Mouse (Mus musculus) limb, embryonic 14.5 days (tissue): ENCODE measurements around the gene Mfsd10. TPM values are rescaled to one million over a fixed set of nuclear protein-coding genes. Genes with fewer than 3 reads are reported as not detected.
"Not testable (repeated sequence)": the region's sequence is repeated elsewhere in the genome, so short reads cannot be mapped to it uniquely, and the experiment has no call there.

Source experiments
- ATAC-seq: fragments of 200-750 bp; cut with Nextera tagmentation; 2 replicates; pipeline ENCODE4 v1.8.0; 2017; ENCODE audit warnings: low read depth, moderate number of reproducible peaks, moderate TSS enrichment; ENCODE audit not compliant: low FRiP score
- DNase-seq: peaks from one replicate; pipeline ENCODE4 v3.0.0-alpha.2; 2015; ENCODE audit warnings: low spot score
- H3K27ac ChIP-seq: fragments of 300-500 bp; sonication (generic); replicated peaks from 2 replicates; pipeline ENCODE4 v1.5.1; 2014; ENCODE audit warnings: low read depth, mild to moderate bottlenecking, low read length, moderate library complexity, mixed read lengths
- H3K27me3 ChIP-seq: fragments of 300-500 bp; sonication (generic); 2 replicates; pipeline ENCODE4 v1.6.1; 2014; ENCODE audit warnings: low read length, mixed read lengths; ENCODE audit not compliant: control insufficient read depth, insufficient read depth
- H3K36me3 ChIP-seq: fragments of 300-500 bp; sonication (generic); 2 replicates; pipeline ENCODE4 v1.6.1; 2014; ENCODE audit warnings: mild to moderate bottlenecking, low read length, moderate library complexity, mixed read lengths; ENCODE audit not compliant: control insufficient read depth, insufficient read depth
- H3K4me1 ChIP-seq: fragments of 300-500 bp; sonication (generic); 2 replicates; pipeline ENCODE4 v1.6.1; 2014; ENCODE audit warnings: antibody characterized with exemption, low read length, mixed read lengths; ENCODE audit not compliant: control insufficient read depth, insufficient read depth
- H3K4me2 ChIP-seq: fragments of 300-500 bp; sonication (generic); replicated peaks from 2 replicates; pipeline ENCODE4 v1.6.1; 2014; ENCODE audit warnings: low read depth, mild to moderate bottlenecking, low read length, moderate library complexity; ENCODE audit not compliant: severe bottlenecking
- H3K4me3 ChIP-seq: fragments of 300-500 bp; sonication (generic); replicated peaks from 2 replicates; pipeline ENCODE4 v1.5.1; 2014; ENCODE audit warnings: low read length
- H3K9ac ChIP-seq: fragments of 300-500 bp; sonication (generic); 2 replicates; pipeline ENCODE4 v1.6.1; 2014; ENCODE audit warnings: mild to moderate bottlenecking, low read depth, low read length, moderate library complexity; ENCODE audit not compliant: severe bottlenecking
- H3K9me3 ChIP-seq: fragments of 300-500 bp; sonication (generic); 2 replicates; pipeline ENCODE4 v1.6.1; 2016; ENCODE audit warnings: low read length; ENCODE audit not compliant: control insufficient read depth
- POLR2A ChIP-seq: fragments of 200-500 bp; IDR thresholded peaks from 2 replicates; pipeline ENCODE4 v1.8.0; 2012; ENCODE audit warnings: inconsistent platforms, mild to moderate bottlenecking, moderate library complexity, borderline replicate concordance; ENCODE audit not compliant: insufficient read depth, insufficient read length; ENCODE audit errors: extremely low read depth
- WGBS: fragments of 180-500 bp; shearing (Covaris S2); extraction: QIAGEN DNeasy Blood & Tissue Kit; methylation state at CpG from one replicate; pipeline ENCODE4 v1.1.7; 2014; 5-methylcytosine and 5-hydroxymethylcytosine counted together
- polyA plus RNA-seq, 2 experiments: library from polyadenylated mRNA; depleted of rRNA in 1 of 2; stranded (reverse) in 1 of 2; unstranded in 1 of 2; fragments of >200 nt; fragmentation: Nextera tagmentation in 1 of 2; extraction: Ambion mirVana in 1 of 2; gene quantifications; 2 replicates each; pipeline versions ENCODE4 v1.2.1 to v1.2.3; 2012 to 2014

Gene Mfsd10
- polyA plus RNA-seq, 2 experiments: 117 to 244 TPM

DNA sequence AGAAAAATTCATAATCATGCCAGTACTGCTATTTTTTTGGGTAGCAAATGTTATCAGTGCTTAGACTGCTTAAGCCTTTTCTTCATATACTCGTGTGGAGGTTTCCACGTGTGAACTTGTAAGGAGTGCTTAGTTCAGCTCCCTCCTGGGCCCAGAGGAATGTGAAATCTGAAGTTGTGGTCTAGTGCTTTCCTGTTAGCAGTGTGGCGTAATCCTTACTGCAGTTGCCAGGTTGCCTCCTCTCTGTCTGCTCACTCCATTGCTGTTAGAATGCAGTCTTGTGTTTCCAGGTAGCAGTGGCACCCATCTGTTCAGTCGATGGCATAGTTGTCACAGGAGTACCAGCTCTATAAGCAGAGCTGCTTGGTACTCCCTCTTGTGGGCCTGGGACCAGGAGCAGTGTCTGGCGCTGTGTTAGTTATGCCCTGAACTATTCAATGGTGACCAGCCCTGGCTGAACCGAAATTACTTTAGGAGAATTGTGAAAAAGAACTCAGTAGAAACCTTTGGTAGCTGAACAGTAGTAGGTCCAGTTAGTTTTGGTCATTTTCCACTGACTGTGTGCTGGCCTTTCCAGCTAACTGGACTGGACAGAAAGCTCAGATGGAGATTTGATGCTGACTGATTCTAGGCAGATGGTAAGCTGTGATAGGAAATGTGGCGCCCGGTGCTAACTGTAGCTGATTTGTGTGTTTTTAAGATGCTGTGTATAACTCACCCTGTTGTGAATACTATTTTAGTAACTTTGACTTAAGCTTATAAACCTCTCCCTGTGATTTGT lies 29.7 kb downstream of the Mfsd10 start:
- Histone ChIP-seq H3K9me3 (no peaks in the 10 kb centered on the region), H3K4me3 (no peak overlapping the region), H3K27me3 (no peaks in the 10 kb centered on the region), H3K9ac (no peak overlapping the region), H3K4me2 (no peak overlapping the region), H3K4me1 (no peaks in the 10 kb centered on the region), H3K27ac (no peak overlapping the region), H3K36me3 (peaks cover 68% of the 10 kb centered on the region)
- WGBS: 80% methylated on average over 8 of the region's 8 CpGs
- no peak for TF ChIP-seq POLR2A
- DNase-seq (no peak), ATAC-seq (no peak)

DNA sequence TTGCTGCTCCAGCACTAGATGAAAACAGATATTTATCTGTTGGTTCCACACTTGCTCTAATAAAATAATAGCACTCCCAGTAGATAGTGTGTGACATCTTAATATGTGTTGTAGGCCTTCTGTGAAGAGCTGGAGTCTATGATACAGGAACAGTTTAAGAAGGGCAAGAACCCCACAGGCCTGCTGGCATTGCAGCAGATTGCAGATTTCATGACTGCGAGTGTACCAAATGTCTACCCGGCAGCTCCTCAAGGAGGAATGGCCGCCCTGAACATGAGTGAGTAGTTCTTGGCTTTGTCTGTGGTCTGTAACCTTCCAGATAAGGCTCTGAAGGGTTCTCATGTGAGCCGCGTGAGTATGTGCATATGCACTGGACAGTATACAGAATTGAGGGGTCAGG lies 32.4 kb downstream of the Mfsd10 start:
- no peak for TF ChIP-seq POLR2A
- no peak overlapping the region for H3K27ac ChIP-seq
- H3K27me3 ChIP-seq: no peaks in the 10 kb centered on the region
- no peak for DNase-seq
- no peak overlapping the region for H3K9ac ChIP-seq
- WGBS: 93% methylated on average over 5 of the region's 5 CpGs
- no peaks in the 10 kb centered on the region for H3K9me3 ChIP-seq
- H3K4me2 ChIP-seq: no peak overlapping the region
- H3K4me3 ChIP-seq: no peak overlapping the region
- H3K36me3 ChIP-seq: peaks cover 60% of the 10 kb centered on the region
- no peak for ATAC-seq
- no peaks in the 10 kb centered on the region for H3K4me1 ChIP-seq

- no peak overlapping the region for H3K9ac ChIP-seq
- H3K4me1 ChIP-seq: no peaks in the 10 kb centered on the region
- no peaks in the 10 kb centered on the region for H3K9me3 ChIP-seq
- no peak overlapping the region for H3K4me2 ChIP-seq
- no peak overlapping the region for H3K27ac ChIP-seq
- TF ChIP-seq POLR2A: no peak
- WGBS: 94% methylated on average over 9 of the region's 9 CpGs
- no peak overlapping the region for H3K4me3 ChIP-seq
- no peaks in the 10 kb centered on the region for H3K27me3 ChIP-seq
- no peak for DNase-seq
- peaks cover 15% of the 10 kb centered on the region for H3K36me3 ChIP-seq
- ATAC-seq: no peak
Measured at GRCm38 (mm10) chr5:34593202-34593727, 43.7 kb downstream of the Mfsd10 start.

DNA sequence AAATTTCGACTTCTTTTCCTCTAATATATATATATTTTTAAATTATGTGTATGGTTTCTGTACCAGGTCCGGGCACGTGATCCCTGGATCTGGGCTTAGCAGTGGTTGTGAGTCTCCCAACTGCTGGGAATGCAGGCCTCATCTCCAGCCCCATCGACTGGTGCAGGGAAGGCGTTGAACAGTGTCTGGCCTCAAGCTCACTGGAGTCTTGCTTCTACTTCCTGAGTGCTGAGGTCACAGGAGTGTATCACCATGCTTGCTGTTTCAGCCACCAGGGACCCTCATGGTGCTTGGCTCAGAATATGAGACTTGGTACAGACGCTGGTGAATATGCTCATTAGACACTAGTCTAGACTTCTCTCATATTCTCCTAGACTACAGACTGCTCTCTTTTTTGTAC lies 44.3 kb downstream of the Mfsd10 start:
- no peaks in the 10 kb centered on the region for H3K9me3 ChIP-seq

GRCm38 (mm10) chr5:34592224-34592623 lies 44.8 kb downstream of the Mfsd10 start:
- not testable (repeated sequence) for H3K9ac ChIP-seq, H3K36me3 ChIP-seq, H3K27ac ChIP-seq, H3K4me1 ChIP-seq, H3K4me3 ChIP-seq, H3K9me3 ChIP-seq, DNase-seq, H3K4me2 ChIP-seq, ATAC-seq, H3K27me3 ChIP-seq
- WGBS: 89% methylated on average over 5 of the region's 5 CpGs

More for the DNA sequence above, 44.3 kb downstream of the Mfsd10 start:
- WGBS: 93% methylated on average over 6 of the region's 6 CpGs
- Histone ChIP-seq H3K4me1 (no peaks in the 10 kb centered on the region), H3K27me3 (no peaks in the 10 kb centered on the region), H3K27ac (no peak overlapping the region), H3K36me3 (peaks cover 9% of the 10 kb centered on the region; the same call in 1 of the 2 replicates), H3K9ac (no peak overlapping the region), H3K4me3 (no peak overlapping the region), H3K4me2 (no peak overlapping the region)
- DNase-seq (no peak), ATAC-seq (no peak)
- TF ChIP-seq POLR2A: no peak
